Mouse (Mus musculus): ENCODE measurements around the gene Ap3b1.
A peak's percentile ranks its signal among the peaks of the same experiment; 100 is the strongest.

The Ap3b1 gene

GRCm38 (mm10) chr13:94539851-94540646 is 181.3 kb downstream of the Ap3b1 start:
- DNase-seq (ENCODE audit: low spot score) = no peak

- no peak for DNase-seq (ENCODE audit: low spot score)
These were observed 183.3 kb downstream of the Ap3b1 start for GRCm38 (mm10) chr13:94542061-94542460.

- no peak for DNase-seq (ENCODE audit: low spot score)
These were observed 185.5 kb downstream of the Ap3b1 start for GRCm38 (mm10) chr13:94544211-94544610.

- no peak for DNase-seq (ENCODE audit: low spot score)
These were observed 187.0 kb downstream of the Ap3b1 start for GRCm38 (mm10) chr13:94545739-94546138.

DNA sequence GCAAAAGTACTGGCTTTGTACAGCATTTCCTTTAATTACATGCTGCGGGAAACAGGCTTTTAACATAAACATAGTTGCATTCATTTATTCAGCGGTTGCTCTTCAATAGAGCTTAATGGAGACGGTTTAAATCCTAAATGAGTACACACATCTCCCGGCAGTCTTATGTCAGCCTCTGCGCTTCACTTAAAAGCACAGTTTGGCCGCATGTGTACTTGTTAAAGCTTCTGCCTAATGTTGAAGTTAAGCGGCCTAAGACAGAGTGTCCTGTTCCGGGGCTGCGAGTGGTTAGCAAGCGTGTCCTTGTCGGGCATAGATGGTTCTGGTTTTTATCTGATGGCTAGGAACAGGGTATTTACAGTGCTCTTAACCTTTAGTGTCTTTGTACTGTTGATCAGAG is 187.5 kb downstream of the Ap3b1 start:
- DNase-seq (ENCODE audit: low spot score) = no peak

GRCm38 (mm10) chr13:94549580-94549979 is 190.8 kb downstream of the Ap3b1 start:
- no peak for DNase-seq (ENCODE audit: low spot score)

GRCm38 (mm10) chr13:94550037-94550436 is 191.3 kb downstream of the Ap3b1 start:
- DNase-seq (ENCODE audit: low spot score) = no peak

- peak; percentile 31 for DNase-seq (ENCODE audit: low spot score)
These were observed 201.3 kb downstream of the Ap3b1 start for GRCm38 (mm10) chr13:94560011-94560410.

GRCm38 (mm10) chr13:94560878-94561277 is 202.1 kb downstream of the Ap3b1 start:
- no peak for DNase-seq (ENCODE audit: low spot score)

DNA sequence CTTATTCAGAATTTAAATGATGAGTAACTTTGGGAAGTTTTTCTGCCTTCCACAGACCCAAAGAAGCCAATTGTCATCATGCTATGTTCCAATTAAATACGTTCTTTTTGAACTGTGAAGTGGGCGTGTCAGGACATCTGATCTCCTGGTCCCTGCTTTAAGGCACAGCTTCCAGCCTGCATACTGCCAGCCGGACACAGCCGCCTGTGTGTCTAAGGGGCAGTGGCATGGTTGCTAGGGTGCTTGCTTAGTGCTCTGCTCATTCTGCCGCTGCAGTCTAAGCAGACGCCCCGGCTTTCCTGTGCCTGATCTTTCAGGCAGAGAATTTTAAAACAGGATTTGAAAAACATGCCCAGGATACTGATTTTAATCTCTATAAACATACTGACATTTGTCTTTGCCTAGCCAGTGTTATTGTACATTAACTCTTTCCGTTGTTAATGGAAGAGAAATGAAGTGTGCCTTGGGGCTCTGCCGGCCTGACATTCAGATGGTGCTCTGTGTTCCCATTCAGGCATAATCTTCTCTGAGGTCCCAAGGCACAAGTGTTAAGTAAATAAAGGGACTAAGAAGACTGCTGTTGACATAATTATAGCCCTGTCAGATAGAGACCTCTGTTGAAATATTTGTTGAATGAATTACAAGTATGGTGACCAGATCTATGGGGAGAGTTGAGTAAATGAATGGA is 204.0 kb downstream of the Ap3b1 start:
- DNase-seq (ENCODE audit: low spot score) = no peak

GRCm38 (mm10) chr13:94563836-94564235 is 205.1 kb downstream of the Ap3b1 start:
- no peak for DNase-seq (ENCODE audit: low spot score)

GRCm38 (mm10) chr13:94564351-94564994 is 205.7 kb downstream of the Ap3b1 start:
- no peak for DNase-seq (ENCODE audit: low spot score)

DNA sequence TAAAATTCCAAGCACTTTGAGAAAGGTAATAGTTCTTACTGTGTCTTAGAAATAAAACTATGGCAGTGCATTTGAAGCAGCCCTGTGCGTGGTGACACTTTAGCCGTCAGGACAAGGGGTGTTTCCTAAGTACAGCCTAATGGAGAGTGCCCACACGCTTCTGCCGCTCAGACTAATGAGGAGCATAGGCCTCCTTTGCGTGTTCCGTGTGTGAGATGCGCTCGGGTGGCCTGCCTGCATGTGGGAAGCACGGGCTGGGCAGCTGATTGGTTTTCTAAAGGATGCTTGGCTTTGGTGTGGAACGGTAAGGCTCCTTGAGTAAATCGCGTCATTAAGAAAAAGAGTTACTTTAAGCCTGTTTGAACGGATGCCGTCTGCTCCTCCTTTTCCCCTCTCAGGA is 206.4 kb downstream of the Ap3b1 start:
- no peak for DNase-seq (ENCODE audit: low spot score)

- DNase-seq (ENCODE audit: low spot score) = no peak
These were observed 206.9 kb downstream of the Ap3b1 start for GRCm38 (mm10) chr13:94565616-94566015.

- DNase-seq (ENCODE audit: low spot score) = no peak
These were observed 209.0 kb downstream of the Ap3b1 start for GRCm38 (mm10) chr13:94567739-94568138.

DNA sequence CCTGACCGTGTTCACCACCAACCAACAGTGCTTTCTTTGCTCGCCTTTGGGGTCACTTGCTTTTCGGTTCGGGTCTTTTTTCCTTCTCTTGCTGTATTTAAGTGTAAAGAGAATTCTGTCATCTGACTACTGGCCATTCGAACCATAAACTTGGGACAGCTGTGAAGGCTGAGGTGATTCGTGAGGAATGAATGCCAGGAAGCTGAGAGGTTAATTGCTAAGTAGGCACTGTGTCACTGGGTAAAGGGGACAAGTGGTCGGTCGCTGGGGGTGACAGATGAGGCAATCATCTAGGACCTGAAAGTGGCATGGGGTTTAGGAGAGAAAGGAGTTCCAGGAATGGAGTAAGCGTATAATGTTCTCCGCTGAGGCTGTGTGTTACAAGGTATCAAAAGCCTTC is 212.2 kb downstream of the Ap3b1 start:
- no peak for DNase-seq (ENCODE audit: low spot score)

- DNase-seq (ENCODE audit: low spot score) = no peak
These were observed 214.6 kb downstream of the Ap3b1 start for GRCm38 (mm10) chr13:94573356-94573755.

- no peak for DNase-seq (ENCODE audit: low spot score)
These were observed 215.1 kb downstream of the Ap3b1 start for GRCm38 (mm10) chr13:94573833-94574232.

- DNase-seq (ENCODE audit: low spot score) = no peak
These were observed 217.0 kb downstream of the Ap3b1 start for GRCm38 (mm10) chr13:94575607-94576398.

DNA sequence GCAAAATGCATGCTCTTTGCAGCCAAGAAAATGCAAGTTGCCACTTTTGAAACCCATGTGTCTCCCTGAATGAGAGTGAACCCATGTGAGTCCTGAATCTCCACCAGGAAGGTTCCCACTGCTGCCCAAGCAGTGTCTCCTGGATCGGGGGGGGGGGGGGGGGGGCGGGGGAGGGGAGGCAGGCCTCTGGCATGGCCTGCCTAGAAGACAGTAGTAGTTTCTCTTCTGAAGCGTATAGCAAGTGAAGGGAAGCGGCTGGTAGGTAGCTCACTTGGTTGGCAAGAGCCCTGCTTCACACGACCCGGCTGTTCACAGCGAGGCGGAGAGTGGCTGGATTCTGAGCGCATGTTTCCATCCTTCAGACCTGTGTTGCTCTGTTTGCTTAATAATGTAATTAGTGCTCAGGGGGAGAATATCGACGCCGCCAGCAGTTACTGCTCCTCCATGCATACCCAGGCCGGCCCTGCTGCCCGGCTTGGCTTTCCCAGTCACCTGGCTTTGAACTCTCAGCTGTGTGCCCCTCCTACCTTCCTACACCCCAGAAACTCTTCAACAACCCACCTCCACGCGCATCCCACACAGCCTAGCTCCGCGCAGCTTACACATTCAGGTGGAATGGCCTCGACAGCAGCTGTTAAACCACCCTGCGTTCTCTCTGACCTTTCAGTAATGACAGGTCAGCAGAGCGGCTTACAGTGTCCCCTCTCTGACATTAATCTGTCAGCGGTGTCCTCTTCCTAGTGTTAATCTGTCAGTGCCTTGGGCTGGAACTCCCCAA is 217.8 kb downstream of the Ap3b1 start:
- no peak for DNase-seq (ENCODE audit: low spot score)

GRCm38 (mm10) chr13:94577177-94577540 is 218.4 kb downstream of the Ap3b1 start:
- no peak for DNase-seq (ENCODE audit: low spot score)

- DNase-seq (ENCODE audit: low spot score) = no peak
These were observed 236.5 kb downstream of the Ap3b1 start for GRCm38 (mm10) chr13:94595289-94595688.
